Mouse (Mus musculus): ENCODE results near the gene Thumpd2. TPM values are rescaled to one million over a fixed set of nuclear protein-coding genes. Genes with fewer than 3 reads are reported as not detected.

Thumpd2 gene
- polyA plus RNA-seq, 2 experiments from 2014 or later, result 16.2 to 18.8 TPM

DNA sequence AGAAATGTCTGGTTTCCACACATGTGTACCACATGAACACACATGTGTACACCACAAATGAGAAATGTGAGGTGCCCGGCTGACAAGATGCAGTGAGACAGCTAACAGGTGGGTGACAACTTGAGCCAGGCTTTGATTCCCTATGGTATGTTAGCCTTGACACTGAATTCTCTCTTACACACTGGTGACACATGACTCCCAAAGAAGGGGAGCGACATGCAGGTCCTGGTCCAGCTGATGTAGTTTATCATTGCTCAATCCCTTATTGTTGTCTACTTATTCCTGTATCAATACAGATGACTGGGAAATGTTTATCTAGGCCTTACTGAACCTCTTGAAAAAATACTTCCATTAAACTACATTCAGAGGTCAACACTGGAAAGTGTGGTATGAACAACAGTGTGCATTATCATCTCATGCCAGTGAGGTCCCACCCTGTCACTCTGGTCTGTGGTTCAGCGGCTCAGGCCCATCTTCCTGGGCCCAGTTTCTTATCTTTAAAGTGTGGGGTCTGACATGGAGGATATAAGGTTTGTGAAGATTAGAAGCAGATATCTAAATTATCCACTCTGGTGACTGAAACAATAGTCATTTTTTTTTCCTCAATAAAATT lies 32.9 kb downstream of the Thumpd2 start:
- no peak for ATAC-seq

DNA sequence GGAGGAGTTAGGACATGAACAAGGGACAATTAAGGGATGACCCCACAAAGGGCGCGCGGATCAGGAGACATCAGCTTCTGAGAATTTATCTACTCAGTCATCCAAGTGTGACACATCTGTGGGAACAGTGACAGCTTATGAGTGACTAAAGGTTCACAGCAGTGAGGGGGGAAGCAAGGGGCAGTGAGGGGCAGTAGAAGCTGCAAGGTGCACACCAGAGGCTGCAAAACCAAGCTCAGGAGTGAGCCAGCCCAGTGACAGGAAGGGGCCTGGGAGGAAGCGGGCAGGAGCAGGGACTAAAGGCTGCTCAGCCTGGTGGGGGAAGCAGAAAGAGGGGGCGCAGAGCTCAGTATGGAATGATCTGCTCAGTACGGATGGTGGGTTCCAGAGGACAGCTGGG lies 37.6 kb downstream of the Thumpd2 start:
- no peak for ATAC-seq

DNA sequence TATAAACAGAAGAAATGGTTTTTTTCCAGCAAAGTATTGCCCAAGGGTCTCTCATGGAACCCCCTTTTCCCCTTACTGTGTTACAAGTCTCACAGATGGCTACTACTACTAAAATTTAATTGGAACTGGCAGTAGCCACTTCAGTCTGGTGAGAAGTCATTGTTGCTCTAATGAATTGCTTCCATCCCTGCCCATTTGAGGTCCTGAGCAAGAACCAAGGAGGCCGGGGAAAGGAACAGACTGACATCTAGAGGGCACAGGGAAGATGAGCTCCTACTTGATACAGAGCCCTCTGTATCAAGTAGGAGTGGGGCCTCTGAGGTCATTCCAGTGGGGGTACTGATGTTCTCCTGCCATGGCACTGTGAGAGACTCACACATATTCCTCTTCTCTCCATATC lies 47.8 kb downstream of the Thumpd2 start:
- no peak for ATAC-seq

DNA sequence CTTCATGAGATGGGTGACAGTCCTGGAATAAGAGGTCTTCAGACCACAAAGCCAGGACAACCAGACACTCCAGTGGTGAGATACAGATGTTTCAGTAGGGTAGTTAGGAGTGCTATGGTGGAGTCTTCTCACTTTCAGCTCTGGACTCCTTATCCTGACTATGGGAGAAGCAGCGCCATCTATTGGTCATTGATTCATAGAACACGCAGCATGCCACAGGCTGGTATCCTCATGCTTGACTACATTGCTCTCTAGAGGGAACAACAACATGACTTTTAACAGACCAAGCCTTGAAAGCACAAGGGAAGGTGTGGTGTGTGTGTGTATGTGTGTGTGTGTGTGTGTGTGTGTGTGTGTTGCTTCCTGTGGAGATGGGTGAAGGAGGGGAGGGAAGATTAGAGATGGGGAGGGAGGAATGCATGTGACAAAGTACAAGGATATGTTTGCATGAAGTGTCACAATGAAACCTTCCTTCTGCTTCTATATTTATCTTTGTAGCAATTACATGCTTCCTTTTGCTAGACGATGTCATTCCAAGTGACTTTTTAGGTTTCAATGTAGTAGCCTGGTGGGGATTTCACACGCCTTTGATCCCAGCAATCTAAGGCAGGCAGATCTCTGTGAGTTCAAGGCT lies 49.0 kb downstream of the Thumpd2 start:
- ATAC-seq, result peak; percentile 49

DNA sequence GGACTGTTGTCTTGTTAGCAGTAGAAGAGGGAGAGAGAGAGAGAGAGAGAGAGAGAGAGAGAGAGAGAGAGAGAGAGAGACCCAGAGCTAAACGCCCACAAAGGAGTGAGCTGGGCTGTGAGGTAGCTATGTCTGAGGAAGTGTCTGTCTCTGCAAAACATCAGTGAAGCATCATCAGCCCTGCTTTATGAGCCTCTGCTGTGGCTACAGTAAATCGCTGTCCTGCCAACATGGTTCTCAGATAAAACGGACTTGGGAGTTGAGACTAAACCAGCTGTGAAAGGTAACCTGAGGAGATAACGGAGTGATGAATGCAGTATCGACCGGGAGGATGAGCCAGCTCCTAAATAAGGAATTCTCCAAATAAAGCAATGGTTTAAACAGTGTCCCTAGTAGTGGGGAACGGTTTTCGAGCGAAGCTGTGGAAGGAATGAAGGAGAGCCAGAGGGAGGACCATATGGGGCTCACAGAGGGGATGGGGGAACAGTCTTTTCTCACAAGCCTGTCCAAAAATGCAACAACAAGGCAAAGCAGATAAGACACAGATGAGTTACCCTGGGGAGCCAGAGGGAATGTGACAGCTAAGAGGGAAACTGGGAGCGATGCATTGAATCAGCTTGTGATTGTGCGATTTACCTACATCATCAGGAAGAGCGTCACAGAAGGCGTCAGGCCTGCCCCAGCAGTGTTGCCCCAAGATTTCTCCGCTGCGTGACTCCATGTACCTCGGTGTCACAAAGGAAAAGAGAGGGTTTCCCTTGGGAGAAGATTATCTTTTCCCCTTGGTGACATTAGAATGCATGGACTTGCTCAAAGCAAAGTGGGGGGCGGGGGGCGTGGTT lies 53.8 kb downstream of the Thumpd2 start:
- no peak for ATAC-seq

DNA sequence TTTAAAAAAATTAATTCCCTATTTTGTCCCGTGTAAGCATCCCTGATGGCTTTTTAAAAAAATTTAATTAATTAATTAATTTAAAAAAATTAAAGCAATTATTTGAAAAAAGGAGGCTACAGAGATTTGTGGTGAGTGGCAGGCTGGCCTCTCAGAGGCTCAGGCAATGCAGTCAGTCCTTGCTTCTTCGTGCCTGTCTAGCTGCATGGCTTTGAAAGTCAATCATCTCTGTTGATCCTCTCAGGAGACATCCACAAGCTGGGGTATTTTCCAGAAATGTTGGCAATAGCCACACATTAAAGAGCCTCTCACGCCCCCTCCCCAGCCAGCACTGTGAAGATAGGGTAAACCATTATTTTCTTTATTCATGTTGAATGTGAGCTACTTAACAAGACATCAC lies 54.7 kb downstream of the Thumpd2 start:
- ATAC-seq, result no peak

DNA sequence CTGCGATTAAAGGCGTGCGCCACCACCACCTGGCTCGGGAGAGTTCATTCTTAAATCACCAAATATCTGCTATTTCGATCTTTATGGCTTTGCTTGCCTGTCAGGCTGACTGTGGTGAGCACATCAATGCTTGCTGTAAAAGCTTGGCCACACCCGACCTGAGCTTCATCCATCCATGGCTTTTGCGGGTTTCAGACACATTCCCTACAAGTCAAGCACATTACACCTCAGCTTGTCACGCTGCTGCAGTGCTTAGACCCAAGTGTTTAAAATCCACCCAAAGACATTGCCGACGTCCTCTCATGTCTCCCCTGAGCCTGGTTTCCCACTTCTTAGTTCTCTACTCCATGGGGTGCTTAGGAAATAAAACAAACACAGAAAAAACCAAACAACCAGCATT lies 55.8 kb downstream of the Thumpd2 start:
- ATAC-seq, result no peak

DNA sequence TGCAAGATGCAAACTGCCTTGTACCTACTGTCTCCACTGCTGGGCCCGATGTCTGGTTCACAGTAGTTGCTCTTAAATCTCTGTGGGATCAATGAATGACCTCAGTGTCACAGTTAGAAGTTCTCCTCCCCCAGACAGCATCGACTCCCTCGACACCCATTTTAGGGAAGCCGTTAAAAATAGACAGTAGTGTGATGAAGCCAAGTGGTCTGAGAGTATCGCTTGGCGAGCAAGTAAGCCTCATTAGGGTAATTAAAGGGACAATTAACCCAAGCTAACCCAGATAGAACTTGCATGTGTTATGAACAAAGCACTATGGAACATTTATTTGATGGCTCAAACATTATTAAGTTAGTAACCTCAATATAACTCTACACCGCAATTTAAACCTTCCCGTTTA lies 59.6 kb downstream of the Thumpd2 start:
- no peak for ATAC-seq

DNA sequence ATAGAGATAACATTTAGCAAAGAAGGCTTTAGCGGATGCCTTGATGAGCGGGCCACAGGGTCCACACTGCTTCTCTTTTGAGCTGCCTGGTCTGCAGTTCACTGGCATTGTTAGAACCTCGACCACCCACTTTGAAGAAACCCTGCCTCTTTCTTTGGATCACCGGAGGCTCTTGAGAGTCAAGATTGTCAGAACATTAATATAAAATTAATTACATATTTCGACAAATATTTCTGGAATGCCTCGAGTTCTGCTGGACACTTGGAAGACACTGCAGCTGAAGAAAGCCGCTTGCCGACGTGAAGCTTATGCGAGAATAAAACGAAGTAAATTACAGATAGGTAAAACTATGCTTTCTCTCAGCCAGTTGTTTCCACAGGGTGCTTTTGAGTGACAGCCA lies 60.4 kb downstream of the Thumpd2 start:
- no peak for ATAC-seq

DNA sequence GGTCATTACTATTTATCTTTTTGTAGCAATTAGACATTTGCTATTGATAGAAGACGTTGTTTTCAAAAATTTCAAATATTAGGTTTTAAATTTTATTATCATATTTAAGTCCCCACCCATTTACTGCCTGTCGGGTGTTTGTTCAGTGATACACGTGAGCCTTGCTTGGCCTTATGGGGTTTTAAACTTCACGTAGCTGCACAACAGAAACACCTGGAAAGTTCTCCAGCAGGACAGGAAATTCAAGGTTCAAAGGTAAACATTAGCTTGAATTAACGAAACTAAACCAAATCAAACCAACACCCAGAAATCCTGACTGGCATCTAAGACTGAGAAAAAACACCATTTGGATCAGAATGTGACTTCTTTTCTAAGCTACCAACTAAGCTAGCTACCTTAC lies 62.8 kb downstream of the Thumpd2 start:
- no peak for ATAC-seq

DNA sequence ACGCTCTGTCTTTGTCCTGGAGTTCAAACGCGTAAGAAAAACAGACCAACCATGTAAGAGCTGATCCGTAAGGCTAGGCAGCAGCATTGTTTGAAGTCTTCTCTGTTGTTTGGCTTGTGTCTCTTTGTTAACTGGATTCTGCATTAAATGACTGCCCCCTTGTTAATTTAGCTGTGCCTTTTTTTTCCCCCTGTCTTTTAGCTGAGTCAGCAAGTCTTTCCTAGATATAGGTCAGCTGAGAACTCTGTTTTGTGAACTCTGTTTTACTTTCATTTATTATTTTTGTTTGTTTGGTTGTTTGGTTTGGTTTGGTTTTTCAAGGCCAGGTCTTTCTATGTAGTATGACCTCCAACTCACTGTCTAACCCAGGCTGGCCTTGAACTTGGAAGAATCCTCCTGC lies 63.2 kb downstream of the Thumpd2 start:
- no peak for ATAC-seq

DNA sequence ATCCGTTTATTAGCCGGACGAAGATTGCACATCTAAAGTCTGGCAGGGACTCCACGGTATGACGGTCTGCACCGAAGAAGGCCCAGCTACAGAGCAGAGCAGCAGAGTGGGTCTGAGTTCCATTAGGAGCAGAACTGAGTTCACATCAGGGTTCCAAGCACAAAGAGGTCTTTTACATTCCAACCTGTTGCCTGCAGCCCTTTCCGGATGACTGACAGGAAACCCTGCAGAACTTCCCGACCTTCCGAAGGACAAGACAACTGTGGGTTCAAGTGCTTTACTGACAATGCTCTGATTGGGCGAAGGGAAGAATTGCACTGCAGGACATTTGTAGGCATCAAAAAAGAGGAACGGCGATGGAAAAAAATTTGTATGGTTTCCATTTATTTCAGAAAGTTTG lies 63.9 kb downstream of the Thumpd2 start:
- no peak for ATAC-seq

DNA sequence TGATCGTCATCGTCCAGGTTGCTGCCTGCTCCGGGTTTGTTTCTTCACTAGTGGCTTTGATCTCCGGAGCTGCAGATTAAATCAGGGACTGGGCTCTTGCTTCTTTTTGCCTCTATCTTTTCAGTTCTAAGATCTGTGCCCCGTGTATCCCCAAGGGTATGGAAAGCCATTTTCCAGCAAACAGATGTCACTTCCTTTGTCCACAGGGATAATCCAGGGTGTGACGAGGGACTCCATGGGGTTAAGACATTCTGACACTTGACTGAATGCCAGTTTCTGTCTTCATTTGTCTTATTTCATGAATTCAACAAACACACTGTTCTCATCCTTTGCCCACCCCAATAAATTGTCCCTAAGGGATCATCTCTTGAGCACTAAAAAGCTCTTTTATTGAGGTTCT lies 65.9 kb downstream of the Thumpd2 start:
- no peak for ATAC-seq

DNA sequence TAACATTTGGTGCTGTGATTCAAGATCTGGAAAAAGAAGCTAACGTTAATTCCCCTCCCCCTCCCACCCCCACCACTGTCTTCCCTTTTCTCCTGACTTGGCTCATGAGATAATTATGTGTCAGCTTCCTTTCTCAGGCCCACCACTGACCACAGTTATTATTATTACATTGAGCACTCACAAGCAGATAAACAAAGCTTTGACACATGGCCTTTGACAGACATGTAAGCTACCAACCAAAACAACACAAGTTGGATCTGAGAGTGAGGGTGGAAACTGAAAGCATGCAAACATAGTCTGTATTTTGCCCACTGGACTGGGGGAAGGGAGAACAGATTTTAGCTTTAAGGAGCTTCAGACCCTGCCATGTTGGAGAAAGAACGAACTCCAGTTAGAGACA lies 67.7 kb downstream of the Thumpd2 start:
- no peak for ATAC-seq

DNA sequence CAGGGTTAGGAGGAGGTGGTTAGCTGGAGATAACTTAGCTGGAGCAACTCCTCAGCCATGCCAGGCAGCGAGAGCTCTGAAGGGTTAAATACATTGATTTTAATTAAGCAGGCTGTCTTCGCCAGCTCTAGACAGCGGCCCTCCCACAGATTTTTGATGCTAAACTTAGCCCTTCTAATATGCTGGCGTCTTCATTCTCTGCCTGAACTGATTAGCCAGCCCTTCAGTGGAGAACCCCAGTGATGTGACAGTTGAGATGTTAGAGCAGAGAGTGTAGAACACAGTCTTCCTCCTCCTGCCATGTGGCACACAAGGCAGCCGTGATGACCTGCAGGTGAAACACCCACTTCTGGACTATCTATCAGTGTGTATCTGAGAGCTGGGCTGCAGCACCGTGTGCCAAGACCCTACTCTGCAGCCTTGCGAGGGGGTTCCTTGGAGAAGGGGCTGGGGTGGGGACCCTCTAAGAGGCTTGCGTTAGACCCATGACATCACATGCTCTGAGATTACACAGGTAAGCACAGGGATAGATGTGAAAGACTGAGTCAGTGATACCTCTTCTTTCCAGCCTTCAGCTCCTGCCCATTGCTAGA lies 73.3 kb downstream of the Thumpd2 start:
- ATAC-seq, result no peak

DNA sequence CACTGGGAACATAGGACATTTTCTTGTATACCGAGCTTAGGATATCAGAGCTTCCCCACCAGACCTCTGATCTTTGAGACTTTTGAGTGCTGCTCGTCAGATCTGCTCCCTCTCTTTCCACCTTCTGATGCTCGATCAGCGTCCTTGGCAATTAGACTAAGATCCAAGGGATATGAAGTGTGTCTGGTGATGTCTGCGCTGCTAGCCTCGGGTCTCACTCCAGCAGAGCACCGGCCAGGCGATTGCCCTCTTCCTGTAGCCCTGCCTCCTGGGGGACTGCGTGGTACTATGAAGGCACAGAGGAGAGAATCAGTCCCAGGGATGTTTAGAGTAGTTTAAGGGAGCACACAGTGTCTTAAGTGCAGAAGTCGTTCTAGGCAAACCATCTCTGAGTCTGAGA lies 81.9 kb downstream of the Thumpd2 start:
- ATAC-seq, result no peak

DNA sequence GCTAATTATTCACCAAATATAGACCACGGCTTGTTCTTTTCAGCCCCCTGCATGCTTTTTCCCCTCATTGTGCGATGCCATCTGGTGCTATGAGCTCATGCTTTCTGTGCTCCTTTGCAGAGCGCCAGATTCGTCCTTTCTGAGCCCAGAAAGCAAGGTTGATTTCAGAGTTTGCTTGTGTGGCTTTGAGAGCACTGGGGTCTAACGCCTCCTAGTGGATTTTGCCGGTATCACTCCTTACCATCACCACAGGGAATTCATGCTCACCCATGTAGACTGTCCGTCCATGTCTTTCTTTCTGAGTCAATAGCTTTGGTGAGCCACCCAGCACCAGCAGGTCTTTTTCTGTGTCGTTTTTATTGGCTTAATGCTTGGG lies 82.5 kb downstream of the Thumpd2 start:
- ATAC-seq, result no peak

DNA sequence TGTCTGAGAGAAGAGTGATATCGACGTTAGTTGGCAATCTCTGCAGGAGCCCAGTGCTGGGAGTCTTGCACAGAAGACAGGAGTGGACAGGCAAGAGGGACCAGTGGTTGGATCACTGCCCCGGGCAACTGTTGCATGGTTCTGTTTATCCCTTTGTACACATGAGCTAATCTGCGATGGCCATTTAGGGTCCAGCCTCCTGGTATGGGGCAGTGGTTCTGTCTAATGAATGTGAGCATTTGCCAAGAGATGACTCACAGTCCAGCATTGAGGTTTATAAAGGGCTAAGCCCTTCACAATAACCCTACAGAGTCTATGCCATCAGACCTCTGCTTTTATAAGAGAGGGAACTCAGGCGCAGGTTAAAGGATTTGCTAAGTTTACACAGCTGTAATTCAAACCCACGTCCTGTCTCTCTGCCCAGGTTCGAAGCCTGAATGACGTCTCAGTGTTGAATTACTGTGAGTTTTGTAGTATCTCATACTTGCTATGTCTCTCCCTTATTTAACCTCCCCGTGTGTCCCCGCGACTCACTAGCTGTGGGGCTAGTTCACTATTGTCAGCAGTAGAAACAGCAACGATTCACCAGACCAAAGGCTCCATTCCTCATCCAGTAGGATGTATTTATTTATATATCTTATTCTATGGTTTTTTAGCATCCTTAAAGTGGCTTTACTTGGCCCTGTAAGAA lies 83.0 kb downstream of the Thumpd2 start:
- ATAC-seq, result no peak

DNA sequence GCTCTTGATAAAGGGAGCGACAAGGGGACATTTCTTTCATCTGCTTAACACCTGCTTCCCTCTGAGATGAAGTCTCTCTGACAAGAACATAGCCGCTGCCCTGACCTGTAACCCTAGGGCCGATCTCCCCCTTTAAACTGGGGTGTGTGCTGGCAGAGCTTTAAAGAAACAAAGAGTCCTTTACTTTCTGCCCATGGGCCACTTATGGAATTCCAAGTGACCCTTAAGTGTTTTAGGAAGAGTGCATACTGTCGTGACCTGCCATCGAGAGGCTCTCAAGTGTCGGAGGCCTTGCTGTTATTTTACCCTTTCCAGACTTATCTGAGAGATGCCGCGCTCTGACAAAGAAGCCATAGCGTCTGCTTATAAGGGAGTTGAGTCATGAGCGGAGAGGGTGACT lies 84.8 kb downstream of the Thumpd2 start:
- no peak for ATAC-seq

DNA sequence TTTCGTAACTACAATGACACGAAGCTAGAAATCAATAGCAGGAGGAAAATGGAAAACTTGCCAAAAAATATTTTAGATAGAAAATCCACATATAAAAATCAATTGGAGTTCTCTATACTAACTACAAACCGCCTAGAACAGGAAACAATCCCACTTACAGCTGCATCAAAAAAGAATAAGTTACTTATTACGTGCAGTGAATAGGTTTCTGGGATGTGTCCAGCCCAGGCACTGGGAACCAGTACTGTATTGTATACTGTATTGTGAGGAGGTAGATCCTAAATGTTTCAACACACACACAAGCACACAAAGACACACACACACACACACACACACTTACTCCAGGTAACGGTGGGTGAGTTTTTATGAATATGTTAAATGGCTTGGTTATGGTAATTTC lies 87.6 kb downstream of the Thumpd2 start:
- no peak for ATAC-seq

Data from CD4-positive, CD25-positive, alpha-beta regulatory T cell, adult 4 months (primary cell).